Comparison of ENCODE assay signal across 8 mouse cellular contexts in genomic region chr3:96219661-96220130, GRCm38 (mm10). TPM values are rescaled to one million over a fixed set of nuclear protein-coding genes. Genes with fewer than 3 reads are reported as not detected.
DNase-seq lines count a peak whose midpoint lies in the region; ATAC-seq lines count a peak whose summit lies in the region.

Bola1 (minus strand) TSS chr3:96219709.
Hist2h2ab (plus strand) TSS chr3:96219865.

- H3K36me3 ChIP-seq in megakaryocyte, embryonic 14.5 days (replicated peaks; ENCODE audit: low read length), result no peaks in the 10 kb centered on the region

- peak within 1 kb of the TSS; percentile 95 for H3K4me3 ChIP-seq in megakaryocyte, embryonic 14.5 days (replicated peaks)

- no peaks in the 10 kb centered on the region for H3K27me3 ChIP-seq in megakaryocyte, embryonic 14.5 days (replicated peaks)

- DNase-seq in adrenal gland, adult 18-20 months (ENCODE audit: low spot score in 2 of 2), result peak; percentile 65 to 75
- peak; percentile 91 for DNase-seq in embryo, embryonic 10.5 days (ENCODE audit: low spot score)
- DNase-seq in gastrocnemius, postnatal 14 days, result peak; percentile 70
- peak; percentile 83 to 87 for DNase-seq in left cerebral cortex, adult 9 months (ENCODE audit: low spot score in 2 of 2)
- DNase-seq in right cerebral cortex, postnatal 14 days, result peak; percentile 66
- peak; percentile 56 for DNase-seq in urinary bladder, postnatal 25 days (ENCODE audit: low spot score)

- peak; percentile 77 for ATAC-seq in inflammation-experienced regulatory T-cells, adult 6 months

- no peaks in the 10 kb centered on the region for H3K9me3 ChIP-seq in megakaryocyte, embryonic 14.5 days

- intact Hi-C loops in gastrocnemius, postnatal 14 days (cut with DNase I; ENCODE audit: low total_unique reads), result no loop called here

- peaks cover 47% of the 10 kb centered on the region for H3K4me1 ChIP-seq in megakaryocyte, embryonic 14.5 days

RNA-seq across cellular contexts. Expression of gene Bola1, which starts in this region (rescaled TPM):
- 10 to 100 TPM; 30.3 to 35.8 TPM for total RNA-seq in adrenal gland, adult 18-20 months (2021)
- total RNA-seq in gastrocnemius, postnatal 14 days (2021), result 10 to 100 TPM; 26.4 to 27.7 TPM
- 10 to 100 TPM; 23.4 to 36.1 (median 32.1) TPM for polyA plus RNA-seq in inflammation-experienced regulatory T-cells, adult 6 months (2017; shearing (Covaris generic))
- polyA plus RNA-seq in megakaryocyte, embryonic 14.5 days (2012; ENCODE audit: insufficient read depth, low replicate concordance), result 29.8 and 114 TPM in 2 replicates

RNA-seq across cellular contexts. Expression of gene Hist2h2ab, which starts in this region (rescaled TPM):
- 1 to 10 TPM; 4.9 to 5.1 TPM for total RNA-seq in adrenal gland, adult 18-20 months (2021)
- 1 to 10 TPM; 3.4 to 7.1 TPM for total RNA-seq in gastrocnemius, postnatal 14 days (2021)
- 1 to 10 TPM in 1 of 3 experiments, not detected in 2; 1.4 TPM for polyA plus RNA-seq in inflammation-experienced regulatory T-cells, adult 6 months (2017; shearing (Covaris generic))
- not detected in 2 replicates for polyA plus RNA-seq in megakaryocyte, embryonic 14.5 days (2012; ENCODE audit: insufficient read depth, low replicate concordance)

Comparison
In these comparisons a context has a peak if more than half of its experiments do, and no peak if none do; other contexts are left out.
1. Peak in every context shown above with its lines: DNase-seq, ATAC-seq and H3K4me3 ChIP-seq.